Mouse (Mus musculus) gastrocnemius, postnatal 14 days (tissue): ENCODE results near the gene Ifnk. TPM values are rescaled to one million over a fixed set of nuclear protein-coding genes. Genes with fewer than 3 reads are reported as not detected.

Source experiments
- DNase-seq: peaks from one replicate; pipeline ENCODE4 v3.0.0; 2021; ENCODE audit warnings: mixed read lengths
- intact Hi-C: fragments of 180-260 bp; cut with DNase I; formaldehyde crosslinking; loops from one replicate; pipeline ENCODE4 v1.15.1; 2025; ENCODE audit warnings: low total_unique reads
- total RNA-seq, 2 experiments: library from RNA; stranded (reverse); gene quantifications; 2 replicates each; pipeline ENCODE4 v1.2.3; 2021

The Ifnk gene
- total RNA-seq, 2 experiments from 2014 or later = not detected

DNA sequence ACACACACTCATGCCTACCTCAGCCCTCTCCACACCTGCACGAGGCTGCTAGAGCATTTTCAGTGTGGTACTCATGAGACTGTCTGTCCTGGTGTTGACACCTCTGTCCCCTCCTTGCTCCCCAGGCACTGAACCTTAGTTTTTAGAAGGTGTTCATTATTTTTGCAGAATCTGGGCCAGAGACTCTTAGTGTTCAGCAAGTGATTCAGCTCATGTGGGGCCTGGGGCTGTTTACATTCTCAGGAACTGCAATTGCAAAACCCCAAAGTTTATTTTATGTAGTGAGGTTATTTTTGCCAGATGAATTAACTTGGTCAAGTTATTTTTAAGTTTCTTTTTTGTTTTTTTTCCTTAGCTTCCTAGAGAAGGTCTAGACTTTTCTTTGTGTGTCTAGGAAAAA, 21.7 kb downstream of the Ifnk start:
- no peak for DNase-seq
- intact Hi-C loops = no loop called here

DNA sequence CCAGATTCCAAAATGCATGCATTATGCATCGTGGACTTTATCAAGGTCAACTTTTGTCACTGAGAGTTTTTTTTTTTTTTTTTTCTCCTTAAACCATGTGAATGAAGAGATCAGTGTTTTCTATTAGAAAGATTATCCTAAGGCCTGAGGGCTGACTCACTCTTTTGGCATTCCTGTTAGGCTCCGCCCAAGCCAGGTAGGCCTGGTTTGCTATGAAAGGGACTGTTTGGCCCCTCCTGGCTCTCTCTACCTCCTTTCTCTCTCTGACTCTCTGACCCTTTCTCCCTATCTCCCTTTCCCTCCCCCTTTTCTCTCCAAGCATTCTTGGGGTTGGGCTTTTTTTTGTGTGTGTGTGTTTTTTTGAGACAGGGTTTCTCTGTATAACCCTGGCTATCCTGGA, 23.7 kb downstream of the Ifnk start:
- intact Hi-C loops = no loop called here
- no peak for DNase-seq

DNA sequence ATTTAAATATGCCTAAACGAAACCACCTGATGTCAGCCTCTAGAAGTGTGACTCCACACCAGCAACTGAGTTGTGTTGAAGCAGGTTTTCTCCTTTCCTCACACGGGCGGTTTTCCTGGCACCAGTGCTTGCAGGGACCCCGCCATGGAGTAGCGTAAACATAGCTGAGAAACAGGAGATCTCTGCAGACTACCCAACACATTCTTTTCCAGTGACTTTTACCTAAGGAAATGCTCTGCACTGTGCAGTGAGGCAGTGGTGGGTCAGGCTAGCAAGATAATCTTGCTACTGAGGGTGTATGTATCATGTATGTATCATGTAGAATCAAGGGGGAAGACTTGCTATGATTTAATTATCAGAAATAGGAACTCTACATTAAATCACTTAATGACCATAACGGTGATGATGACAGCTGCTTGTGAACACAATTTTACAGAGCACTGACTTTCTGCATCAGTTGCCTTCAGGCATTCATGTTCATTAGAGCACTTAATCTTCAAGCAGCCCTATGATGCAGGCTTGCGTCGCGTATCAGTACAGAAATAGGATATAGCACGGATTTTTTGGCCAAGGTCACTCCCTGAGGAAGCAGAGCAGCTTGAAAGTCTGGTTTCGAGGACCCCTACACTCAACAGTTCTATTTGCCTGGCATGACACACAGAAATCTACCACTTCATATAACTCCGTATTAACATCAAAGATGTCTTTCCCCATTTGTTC, 26.2 kb downstream of the Ifnk start:
- intact Hi-C loops = no loop called here

DNA sequence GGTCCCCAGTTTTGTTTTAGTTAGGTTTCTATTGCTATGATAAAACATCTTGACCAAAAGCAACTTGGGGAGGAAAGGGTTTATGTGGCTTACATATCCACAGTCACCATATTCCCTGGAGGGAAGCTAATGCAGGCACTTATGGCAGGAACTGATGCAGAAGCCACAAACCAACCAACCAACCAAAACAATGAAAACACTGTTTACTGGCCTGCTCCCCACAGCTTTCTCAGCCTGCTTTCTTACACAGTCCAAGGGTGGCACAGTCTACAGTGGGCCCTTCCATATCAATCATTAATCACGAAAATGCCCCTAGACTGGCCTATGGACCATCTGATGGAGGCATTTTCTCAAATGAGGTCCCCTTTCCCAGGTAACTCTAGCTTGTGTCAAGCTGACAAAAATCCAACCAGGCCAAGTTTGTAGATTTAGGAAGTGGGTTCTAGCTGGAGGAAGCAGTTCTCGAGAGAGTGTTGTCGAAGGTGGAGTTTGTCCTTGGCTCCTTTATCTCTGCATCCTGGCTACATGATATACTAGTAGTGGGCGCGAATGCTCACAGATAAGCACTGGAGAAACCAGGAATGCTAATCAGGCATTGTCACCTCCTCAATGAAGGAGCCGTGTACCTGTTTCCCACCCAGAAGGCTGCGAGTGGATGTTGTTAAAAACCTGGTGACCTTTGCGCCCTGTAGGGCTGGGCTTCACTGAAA, 35.9 kb downstream of the Ifnk start:
- DNase-seq = no peak
- intact Hi-C loops = no loop called here

More for the DNA sequence above, 26.2 kb downstream of the Ifnk start:
- DNase-seq = no peak

DNA sequence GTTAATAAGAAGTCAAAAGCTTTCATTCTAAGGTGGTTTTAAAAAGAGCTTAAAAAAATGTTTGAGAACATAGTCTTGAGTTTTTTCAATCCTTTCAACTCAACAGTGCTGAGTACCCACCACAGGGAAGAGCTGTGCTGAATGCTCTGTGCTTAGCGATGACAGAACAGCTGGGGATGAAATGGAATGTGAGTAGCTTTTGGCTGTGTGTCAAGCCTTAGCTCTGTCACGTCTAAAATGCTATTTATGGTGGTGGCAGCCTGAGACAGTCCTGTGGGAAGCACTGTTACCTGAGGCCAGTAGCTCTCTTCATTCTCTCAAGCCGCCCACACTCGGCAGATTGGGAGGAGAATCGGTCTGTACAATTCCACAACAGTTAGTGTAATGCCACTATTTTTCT, 37.9 kb downstream of the Ifnk start:
- intact Hi-C loops = no loop called here
- DNase-seq = no peak

DNA sequence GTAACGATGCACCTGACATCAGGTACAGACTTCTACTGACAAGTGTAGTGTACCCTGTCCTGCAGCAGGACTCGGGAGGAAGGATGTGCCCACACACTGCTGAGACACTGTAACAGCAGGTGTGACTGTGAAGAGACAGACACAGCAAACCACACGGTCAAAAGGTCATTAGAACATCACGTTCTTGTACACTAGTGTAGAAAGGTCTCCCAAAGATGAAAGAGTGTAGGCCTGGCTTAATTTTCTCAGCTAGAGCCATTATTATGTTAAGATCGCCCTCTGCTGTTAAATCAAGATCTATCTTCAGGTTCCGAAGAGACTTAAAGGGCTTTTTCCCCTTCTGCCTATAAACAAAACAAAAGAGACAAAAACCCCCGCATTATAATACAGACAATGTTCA, 40.9 kb downstream of the Ifnk start:
- no peak for DNase-seq
- intact Hi-C loops = no loop called here

DNA sequence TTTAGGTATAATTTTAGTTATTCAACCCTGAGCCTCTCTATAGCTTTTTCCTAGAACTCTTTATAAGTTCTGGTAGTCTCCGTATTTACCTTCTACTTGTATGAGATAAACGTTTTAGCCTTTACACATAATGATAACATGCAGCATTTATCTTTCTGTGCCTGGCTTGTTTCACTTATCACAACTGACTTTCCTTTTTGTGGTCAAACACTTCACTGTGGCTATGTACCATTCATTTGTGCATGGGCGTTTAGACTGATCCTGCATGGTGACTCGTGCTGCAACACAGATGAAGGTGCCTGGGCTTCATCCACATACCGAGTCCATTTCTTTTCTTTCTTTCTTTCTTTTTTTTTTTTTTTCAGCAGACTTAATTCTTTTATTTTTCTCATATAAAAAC, 49.8 kb downstream of the Ifnk start:
- intact Hi-C loops = no loop called here
- DNase-seq = no peak

Other genes with a start within 250 kb of the Ifnk start
- gene Mob3b, start 5.4 kb downstream of the Ifnk start, total RNA-seq = 1 to 10 TPM in 1 of 2 experiments, under 1 TPM in 1; 0.89 to 2.5 TPM
- 10 to 100 TPM in 1 of 2 experiments, 1 to 10 TPM in 1; 7.7 to 10.1 TPM for gene C9orf72, start 74.1 kb downstream of the Ifnk start, total RNA-seq